Mouse (Mus musculus) spleen, adult 2 months (tissue): ENCODE data around the gene C1rl.

ENCODE experiments used
- CTCF ChIP-seq: fragments of 200-500 bp; IDR thresholded peaks from 2 replicates; pipeline ENCODE4 v1.5.1; 2011; ENCODE audit warnings: mild to moderate bottlenecking, inconsistent platforms; ENCODE audit not compliant: insufficient read depth, insufficient read length, insufficient replicate concordance; ENCODE audit errors: extremely low read depth
- POLR2A ChIP-seq: fragments of 200-500 bp; IDR thresholded peaks from 2 replicates; pipeline ENCODE4 v1.6.1; 2011; ENCODE audit warnings: low read depth, low read length, inconsistent platforms

GRCm38 (mm10) chr6:124449668-124450383 lies 43.1 kb upstream of the C1rl start:
- TF ChIP-seq POLR2A = no peak
- TF ChIP-seq CTCF = no peak
